Mouse (Mus musculus) bone marrow macrophage, adult 2 months (primary cell): Measurements from ENCODE around the gene Wipf2.
"Not testable (repeated sequence)": the region's sequence is repeated elsewhere in the genome, so short reads cannot be mapped to it uniquely, and the experiment has no call there.

ENCODE experiments used
- CTCF ChIP-seq: IDR thresholded peaks from 2 replicates; pipeline ENCODE4 v1.5.1; 2012; ENCODE audit warnings: low read depth, mild to moderate bottlenecking, low read length, moderate library complexity
- POLR2A ChIP-seq: IDR thresholded peaks from 2 replicates; pipeline ENCODE4 v1.6.1; 2012; ENCODE audit warnings: mild to moderate bottlenecking, low read depth, low read length, borderline replicate concordance

DNA sequence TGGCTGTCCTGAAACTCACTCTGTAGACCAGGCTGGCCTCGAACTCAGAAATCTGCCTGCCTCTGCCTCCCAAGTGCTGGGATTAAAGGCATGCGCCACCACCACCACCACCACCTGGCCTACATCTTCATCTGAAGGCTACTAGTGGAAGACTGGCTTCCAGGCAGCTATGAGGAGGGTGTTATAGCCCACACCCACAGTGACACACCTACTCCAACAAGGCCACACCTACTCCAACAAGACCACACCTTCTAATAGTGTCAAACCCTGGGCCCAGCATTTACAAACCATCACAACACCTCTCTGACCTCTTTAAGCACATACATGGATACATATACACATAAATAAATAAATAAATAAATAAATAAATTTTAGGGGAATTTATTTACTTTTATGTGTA, 37.4 kb upstream of the Wipf2 start:
- not testable (repeated sequence) for TF ChIP-seq POLR2A, CTCF
